Mouse (Mus musculus) c-Kit-negative CD71-positive TER-119-positive erythroid progenitor cells, embryonic 14.5 days (primary cell): ENCODE data around the gene Akr1c19.
"Not testable (repeated sequence)": the region's sequence is repeated elsewhere in the genome, so short reads cannot be mapped to it uniquely, and the experiment has no call there.

Source experiments
- DNase-seq: peaks from one replicate; pipeline ENCODE4 v3.0.0-alpha.2; 2013; ENCODE audit warnings: low read depth, low spot score

Gene Akr1c19

GRCm38 (mm10) chr13:4265455-4265854 lies 37.0 kb downstream of the Akr1c19 start:
- not testable (repeated sequence) for DNase-seq

GRCm38 (mm10) chr13:4270860-4271259 lies 42.4 kb downstream of the Akr1c19 start:
- DNase-seq = no peak

- no peak for DNase-seq
Observed at GRCm38 (mm10) chr13:4277526-4277925, 49.0 kb downstream of the Akr1c19 start.

- no peak for DNase-seq
Observed at GRCm38 (mm10) chr13:4279284-4279683, 50.8 kb downstream of the Akr1c19 start, which contains the start of gene Akr1c12. Gene Akr1c12, minus strand, starts transcription at chr13:4279433.

GRCm38 (mm10) chr13:4281471-4282412 lies 53.2 kb downstream of the Akr1c19 start:
- no peak for DNase-seq

GRCm38 (mm10) chr13:4296991-4297390 lies 68.5 kb downstream of the Akr1c19 start:
- no peak for DNase-seq
